ENCODE assay signal across 8 mouse cellular contexts in genomic region chr2:92058936-92059335, GRCm38 (mm10). TPM values are rescaled to one million over a fixed set of nuclear protein-coding genes. Genes with fewer than 3 reads are reported as not detected.
DNase-seq lines count a peak whose midpoint lies in the region; ATAC-seq and TF ChIP-seq lines count a peak whose summit lies in the region.

No protein-coding gene starts in this region.

- H3K27me3 ChIP-seq in heart, postnatal 0 days (ENCODE audit: control insufficient read depth, insufficient read depth, low read length), result peaks cover 25% of the 10 kb centered on the region
- 0 out of 2 replicates have a peak, but pooled peaks cover 5% of the 10 kb centered on the region for H3K27me3 ChIP-seq in ES-Bruce4 (ENCODE audit: control insufficient read depth, insufficient read depth, low read length, poor library complexity, severe bottlenecking)
- H3K27me3 ChIP-seq in forebrain, embryonic 14.5 days (replicated peaks; ENCODE audit: control insufficient read depth, insufficient read depth, low read length), result peaks cover 12% of the 10 kb centered on the region

- H3K9me3 ChIP-seq in heart, postnatal 0 days (replicated peaks; ENCODE audit: control insufficient read depth, low read length), result no peaks in the 10 kb centered on the region
- H3K9me3 ChIP-seq in ES-Bruce4 (replicated peaks; ENCODE audit: control insufficient read depth, insufficient read depth, low read length, poor library complexity, severe bottlenecking), result no peaks in the 10 kb centered on the region
- no peaks in the 10 kb centered on the region for H3K9me3 ChIP-seq in forebrain, embryonic 14.5 days (replicated peaks; ENCODE audit: control insufficient read depth, low read length)

- no peaks in the 10 kb centered on the region for H3K36me3 ChIP-seq in heart, postnatal 0 days (replicated peaks; ENCODE audit: control insufficient read depth, insufficient read depth, low read length)
- no peaks in the 10 kb centered on the region for H3K36me3 ChIP-seq in ES-Bruce4 (ENCODE audit: control insufficient read depth, insufficient read depth, low read length, poor library complexity, severe bottlenecking)
- H3K36me3 ChIP-seq in forebrain, embryonic 14.5 days (ENCODE audit: control insufficient read depth, insufficient read depth, low read length), result no peaks in the 10 kb centered on the region
- H3K36me3 ChIP-seq in macrophage (ENCODE audit: inconsistent target), result no peaks in the 10 kb centered on the region

- no peaks in the 10 kb centered on the region for H3K79me2 ChIP-seq in macrophage (ENCODE audit: inconsistent target)

- intact Hi-C loops in heart, postnatal 14 days (cut with DNase I), result loop anchor here (1.0 to 5.0 kb wide), 6 partner anchors 37 to 373 kb away; partner anchors contain the start of genes Creb3l1 and Cry2
- intact Hi-C loops in gastrocnemius, postnatal 36 days (cut with DNase I), result loop anchor here (1.0 to 10.0 kb wide), 3 partner anchors 72 to 376 kb away; partner anchors contain the start of genes Cry2 and Gm9821

- peak overlapping the region; percentile 50 for H3K4me3 ChIP-seq in heart, postnatal 0 days (ENCODE audit: low read depth, low read length)
- peak overlapping the region; percentile 56 for H3K4me3 ChIP-seq in ES-Bruce4 (ENCODE audit: low read depth, low read length)
- H3K4me3 ChIP-seq in forebrain, embryonic 14.5 days (ENCODE audit: low read depth, low read length), result peak overlapping the region; percentile 55
- peak overlapping the region; percentile 40 for H3K4me3 ChIP-seq in macrophage (ENCODE audit: inconsistent target)

- H3K27ac ChIP-seq in heart, postnatal 0 days (ENCODE audit: low read depth), result no peak overlapping the region
- H3K27ac ChIP-seq in ES-Bruce4 (ENCODE audit: insufficient read depth, low read length), result no peak overlapping the region
- no peak overlapping the region; the same call in 1 of the 2 replicates for H3K27ac ChIP-seq in forebrain, embryonic 14.5 days (ENCODE audit: low read depth, low read length)
- H3K27ac ChIP-seq in macrophage, result no peak overlapping the region

- ATAC-seq in heart, postnatal 0 days (ENCODE audit: insufficient read depth, low read depth), result no peak
- ATAC-seq in forebrain, embryonic 14.5 days, result 0 out of 2 replicates have a peak, but pooled peaks have one; percentile 4

- TF ChIP-seq EP300 in heart, postnatal 0 days (IDR thresholded peaks at IDR 0.05; ENCODE audit: low read depth), result no peak
- TF ChIP-seq EP300 in ES-Bruce4 (IDR thresholded peaks at IDR 0.05; ENCODE audit: insufficient read depth, low read depth, low read length), result no peak

- TF ChIP-seq POLR2A in ES-Bruce4 (IDR thresholded peaks at IDR 0.05; ENCODE audit: insufficient read depth, low read length), result no peak

- H3K4me1 ChIP-seq in heart, postnatal 0 days (ENCODE audit: control insufficient read depth, insufficient read depth), result peaks cover 13% of the 10 kb centered on the region
- H3K4me1 ChIP-seq in ES-Bruce4 (ENCODE audit: control insufficient read depth, insufficient read depth, low read length), result no peaks in the 10 kb centered on the region
- H3K4me1 ChIP-seq in forebrain, embryonic 14.5 days (ENCODE audit: control insufficient read depth, insufficient read depth, low read length), result peaks cover 5% of the 10 kb centered on the region; the same call in 1 of the 2 replicates

- H3K4me2 ChIP-seq in heart, postnatal 0 days (ENCODE audit: low read depth, low read length), result peak overlapping the region; percentile 77
- H3K4me2 ChIP-seq in forebrain, embryonic 14.5 days (ENCODE audit: low read length), result peak overlapping the region; percentile 86

- WGBS in heart, postnatal 0 days, result 3% methylated on average over 11 of the region's 11 CpGs
- under 1% methylated on average over 11 of the region's 11 CpGs for WGBS in forebrain, embryonic 14.5 days
- 3% methylated on average over 11 of the region's 11 CpGs for WGBS in macrophage (ENCODE audit: missing documents)

- DNase-seq in heart, postnatal 0 days (ENCODE audit: low spot score), result no peak
- no peak for DNase-seq in heart, postnatal 14 days
- no peak for DNase-seq in forebrain, embryonic 14.5 days (ENCODE audit: low spot score)
- no peak for DNase-seq in thymus, postnatal 4 days
- no peak for DNase-seq in urinary bladder, adult 2 months (ENCODE audit: low spot score)
- DNase-seq in gastrocnemius, postnatal 36 days, result no peak

- TF ChIP-seq CTCF in heart, postnatal 0 days (IDR thresholded peaks at IDR 0.05; ENCODE audit: low read depth), result no peak
- TF ChIP-seq CTCF in ES-Bruce4 (IDR thresholded peaks at IDR 0.05; ENCODE audit: low read depth, low read length), result no peak

- H3K9ac ChIP-seq in heart, postnatal 0 days (replicated peaks; ENCODE audit: low read depth, low read length), result peak overlapping the region; percentile 9; the same call in 1 of the 2 replicates
- peak overlapping the region; percentile 9; the same call in 1 of the 2 replicates for H3K9ac ChIP-seq in ES-Bruce4 (ENCODE audit: low read depth, poor library complexity, severe bottlenecking)
- H3K9ac ChIP-seq in forebrain, embryonic 14.5 days (ENCODE audit: low read length), result peak overlapping the region; percentile 80

RNA-seq across cellular contexts. Expression of gene Phf21a, which starts 34.0 kb away (rescaled TPM):
- 41.0 and 60.2 TPM in 2 replicates for total RNA-seq in heart, postnatal 0 days (2014; rRNA removed; ENCODE audit: low replicate concordance)
- polyA plus RNA-seq in heart, postnatal 0 days (2015; fragmentation: Nextera tagmentation; extraction: Ambion mirVana), result 8.8 and 9.9 TPM in 2 replicates
- 10 to 100 TPM; 32.6 to 33.6 TPM for total RNA-seq in heart, postnatal 14 days (2021)
- polyA plus RNA-seq in ES-Bruce4 (2011; ENCODE audit: insufficient read depth, insufficient read length, low read depth, missing spikeins) (47.0 and 52.2 TPM in 2 replicates), macrophage (2018) (18.4 to 55.5 TPM (median 28.0 TPM) in 3 replicates)
- 37.5 and 39.2 TPM in 2 replicates for polyA plus RNA-seq in forebrain, embryonic 14.5 days (2014; fragmentation: Nextera tagmentation; extraction: Ambion mirVana)
- total RNA-seq in macrophage (2018; cell fraction: chromatin; rRNA removed), result 100 to 1,000 TPM; 126 to 342 (median 206) TPM
- total RNA-seq in macrophage (2018; cell fraction: cytosol; rRNA removed), result 10 to 100 TPM; 18.7 to 37.0 (median 29.3) TPM
- 100 to 1,000 TPM in 18 of 26 experiments, 10 to 100 TPM in 8; 69.0 to 185 (median 111) TPM for total RNA-seq in macrophage (2018; cell fraction: nucleus; rRNA removed)
- polyA plus RNA-seq in urinary bladder, adult 2 months (2012; rRNA removed), result 27.1 and 49.9 TPM in 2 replicates
- 10 to 100 TPM; 22.5 to 23.6 TPM for total RNA-seq in gastrocnemius, postnatal 36 days (2021)

RNA-seq across cellular contexts. Expression of gene Creb3l1, which starts 34.6 kb away (rescaled TPM):
- 3.8 and 6.7 TPM in 2 replicates for total RNA-seq in heart, postnatal 0 days (2014; rRNA removed; ENCODE audit: low replicate concordance)
- 4.1 and 4.2 TPM in 2 replicates for polyA plus RNA-seq in heart, postnatal 0 days (2015; fragmentation: Nextera tagmentation; extraction: Ambion mirVana)
- total RNA-seq in heart, postnatal 14 days (2021), result 1 to 10 TPM; 8.0 to 8.5 TPM
- polyA plus RNA-seq in ES-Bruce4 (2011; ENCODE audit: insufficient read depth, insufficient read length, low read depth, missing spikeins), result 10.5 and 10.9 TPM in 2 replicates
- 0.80 and 1.3 TPM in 2 replicates for polyA plus RNA-seq in forebrain, embryonic 14.5 days (2014; fragmentation: Nextera tagmentation; extraction: Ambion mirVana)
- total RNA-seq in macrophage (2018; cell fraction: chromatin; rRNA removed), result 10 to 100 TPM in 1 of 26 experiments, 1 to 10 TPM in 2, under 1 TPM in 10, not detected in 13; 0.23 to 13.5 (median 0.44) TPM
- 1 to 10 TPM; 1.8 to 7.9 (median 4.0) TPM for total RNA-seq in macrophage (2018; cell fraction: cytosol; rRNA removed)
- 1 to 10 TPM in 17 of 26 experiments, under 1 TPM in 9; 0.32 to 4.6 (median 1.4) TPM for total RNA-seq in macrophage (2018; cell fraction: nucleus; rRNA removed)
- 1.7 to 7.4 TPM (median 6.5 TPM) in 3 replicates for polyA plus RNA-seq in macrophage (2018)
- 4.9 and 15.4 TPM in 2 replicates for polyA plus RNA-seq in urinary bladder, adult 2 months (2012; rRNA removed)
- 1 to 10 TPM; 3.9 to 5.7 TPM for total RNA-seq in gastrocnemius, postnatal 36 days (2021)

Comparison
In these comparisons a context has a peak if more than half of its experiments do, and no peak if none do; other contexts are left out.
1. H3K9ac ChIP-seq: peak in every context shown above with its lines; median percentile 80 in forebrain, embryonic 14.5 days; 9 in heart, postnatal 0 days; 9 in ES-Bruce4.